Mouse (Mus musculus): Measurements from ENCODE around the gene Ddx42.

- TF ChIP-seq POLR2A (IDR thresholded peaks at IDR 0.05; ENCODE audit: control insufficient read depth, low read depth, low read length), result no peak
- no peak for TF ChIP-seq CTCF (IDR thresholded peaks at IDR 0.05; ENCODE audit: control insufficient read depth, insufficient read depth, insufficient replicate concordance, low read depth, low read length)
Observed at GRCm38 (mm10) chr11:106255174-106255573, 38.4 kb downstream of the Ddx42 start.
